Mouse (Mus musculus) CD4-positive, CD25-positive, alpha-beta regulatory T cell, adult 2 months (primary cell): Measurements from ENCODE around the gene Ptprk.

Experiments used
- DNase-seq: peaks from one replicate; pipeline ENCODE4 v3.0.0-alpha.2; 2012; ENCODE audit warnings: low read depth, low spot score

The Ptprk gene

GRCm38 (mm10) chr10:28278757-28279156, 204.1 kb downstream of the Ptprk start:
- no peak for DNase-seq

- no peak for DNase-seq
These were observed 222.9 kb downstream of the Ptprk start for GRCm38 (mm10) chr10:28297531-28297930.

- no peak for DNase-seq
These were observed 224.6 kb downstream of the Ptprk start for GRCm38 (mm10) chr10:28299207-28299606.

- no peak for DNase-seq
These were observed 229.2 kb downstream of the Ptprk start for GRCm38 (mm10) chr10:28303856-28304255.

GRCm38 (mm10) chr10:28304292-28304875, 229.8 kb downstream of the Ptprk start:
- no peak for DNase-seq

GRCm38 (mm10) chr10:28306451-28307086, 231.9 kb downstream of the Ptprk start:
- no peak for DNase-seq

GRCm38 (mm10) chr10:28311369-28311768, 236.7 kb downstream of the Ptprk start:
- no peak for DNase-seq

- DNase-seq = no peak
These were observed 248.4 kb downstream of the Ptprk start for GRCm38 (mm10) chr10:28322995-28323394.

GRCm38 (mm10) chr10:28335232-28335631, 260.6 kb downstream of the Ptprk start:
- no peak for DNase-seq

- no peak for DNase-seq
These were observed 263.9 kb downstream of the Ptprk start for GRCm38 (mm10) chr10:28338536-28338935.

- no peak for DNase-seq
These were observed 270.6 kb downstream of the Ptprk start for GRCm38 (mm10) chr10:28345196-28345681.

- DNase-seq = no peak
These were observed 290.7 kb downstream of the Ptprk start for GRCm38 (mm10) chr10:28365291-28365690.

- DNase-seq = no peak
These were observed 291.6 kb downstream of the Ptprk start for GRCm38 (mm10) chr10:28366065-28366677.

- DNase-seq = no peak
These were observed 295.2 kb downstream of the Ptprk start for GRCm38 (mm10) chr10:28369808-28370207.

- DNase-seq = no peak
These were observed 300.3 kb downstream of the Ptprk start for GRCm38 (mm10) chr10:28374874-28375273.

- DNase-seq = no peak
These were observed 305.3 kb downstream of the Ptprk start for GRCm38 (mm10) chr10:28379752-28380488.

GRCm38 (mm10) chr10:28387563-28388222, 313.1 kb downstream of the Ptprk start:
- no peak for DNase-seq

GRCm38 (mm10) chr10:28391168-28391567, 316.5 kb downstream of the Ptprk start:
- no peak for DNase-seq

GRCm38 (mm10) chr10:28395610-28396519, 321.2 kb downstream of the Ptprk start:
- DNase-seq = no peak

- no peak for DNase-seq
These were observed 321.9 kb downstream of the Ptprk start for GRCm38 (mm10) chr10:28396520-28396915.

- DNase-seq = no peak
These were observed 327.2 kb downstream of the Ptprk start for GRCm38 (mm10) chr10:28401796-28402195.
